In genomic region chr4:32326279-32326678, GRCm38 (mm10) we compare ENCODE assay signal across 11 mouse cellular contexts.
A peak's percentile ranks its signal among the peaks of the same experiment; 100 is the strongest.
DNase-seq lines count a peak whose midpoint lies in the region; ATAC-seq and TF ChIP-seq lines count a peak whose summit lies in the region.
"Had no signal": no experiment of that assay in that cellular context is flagged by ENCODE, and none has a peak within 500 bp of the region (broad histone marks: within the 10 kb centered on the region; RNA-seq: fewer than 3 reads in every experiment).

No protein-coding gene starts in this region.

- H3K4me2 ChIP-seq in heart, embryonic 11.5 days = peak overlapping the region; percentile 34
- H3K4me2 ChIP-seq in midbrain, embryonic 11.5 days = no peak overlapping the region
- no peak overlapping the region for H3K4me2 ChIP-seq in stomach, postnatal 0 days (replicated peaks; ENCODE audit: low read depth)
- no peak overlapping the region for H3K4me2 ChIP-seq in kidney, embryonic 14.5 days (replicated peaks; ENCODE audit: low read depth, low read length)

- TF ChIP-seq POLR2A in brain, embryonic 14.5 days (IDR thresholded peaks at IDR 0.05; ENCODE audit: borderline replicate concordance, extremely low read depth, insufficient read depth, insufficient read length, poor library complexity, severe bottlenecking) = no peak

- no peaks in the 10 kb centered on the region for H3K9me3 ChIP-seq in heart, embryonic 11.5 days (replicated peaks; ENCODE audit: control insufficient read depth, low read length)
- peaks cover 3% of the 10 kb centered on the region; the same call in 1 of the 2 replicates for H3K9me3 ChIP-seq in midbrain, embryonic 11.5 days (ENCODE audit: control insufficient read depth, low read length)
- H3K9me3 ChIP-seq in stomach, postnatal 0 days (ENCODE audit: control insufficient read depth, low read length) = no peaks in the 10 kb centered on the region
- H3K9me3 ChIP-seq in kidney, embryonic 14.5 days (ENCODE audit: control insufficient read depth, low read length) = peaks cover 4% of the 10 kb centered on the region; the same call in 1 of the 2 replicates

- H3K4me1 ChIP-seq in heart, embryonic 11.5 days (ENCODE audit: control insufficient read depth, insufficient read depth, low read length) = peaks cover 39% of the 10 kb centered on the region
- peaks cover 32% of the 10 kb centered on the region for H3K4me1 ChIP-seq in midbrain, embryonic 11.5 days (ENCODE audit: control insufficient read depth, insufficient read depth, low read length)
- H3K4me1 ChIP-seq in stomach, postnatal 0 days (replicated peaks; ENCODE audit: control insufficient read depth, insufficient read depth) = 0 out of 2 replicates have a peak, but pooled peaks cover 2% of the 10 kb centered on the region
- H3K4me1 ChIP-seq in kidney, embryonic 14.5 days (ENCODE audit: control insufficient read depth, insufficient read depth, low read length) = peaks cover 4% of the 10 kb centered on the region; the same call in 1 of the 2 replicates

- TF ChIP-seq CTCF in brain, embryonic 14.5 days (IDR thresholded peaks at IDR 0.05; ENCODE audit: borderline replicate concordance, extremely low read depth, insufficient read depth, insufficient read length) = no peak
- TF ChIP-seq CTCF in stomach, postnatal 0 days (IDR thresholded peaks at IDR 0.05; ENCODE audit: low read depth) = no peak

- TF ChIP-seq EP300 in stomach, postnatal 0 days (optimal IDR thresholded peaks at IDR 0.05) = no peak

- no peak overlapping the region for H3K4me3 ChIP-seq in heart, embryonic 11.5 days (ENCODE audit: low read depth, low read length)
- H3K4me3 ChIP-seq in midbrain, embryonic 11.5 days (ENCODE audit: low read depth, low read length) = no peak overlapping the region
- H3K4me3 ChIP-seq in stomach, postnatal 0 days (ENCODE audit: low read depth, low read length) = no peak overlapping the region
- H3K4me3 ChIP-seq in kidney, embryonic 14.5 days (ENCODE audit: low read length) = no peak overlapping the region

- DNase-seq in heart, postnatal 4 days = no peak
- peak; percentile 71 for DNase-seq in brain, embryonic 14.5 days (ENCODE audit: low read depth)
- DNase-seq in midbrain, embryonic 11.5 days (ENCODE audit: low spot score, missing footprints) = peak; percentile 85
- DNase-seq in stomach, postnatal 0 days (ENCODE audit: low spot score) = no peak
- no peak for DNase-seq in adrenal gland, postnatal 36 days
- DNase-seq: thymus, postnatal 14 days had no signal

- peak overlapping the region; percentile 30; the same call in 1 of the 2 replicates for H3K9ac ChIP-seq in heart, embryonic 11.5 days (ENCODE audit: low read depth, low read length)
- no peak overlapping the region for H3K9ac ChIP-seq in midbrain, embryonic 11.5 days (ENCODE audit: low read length)
- H3K9ac ChIP-seq in stomach, postnatal 0 days (ENCODE audit: low read length) = no peak overlapping the region
- H3K9ac ChIP-seq in kidney, embryonic 14.5 days (ENCODE audit: low read depth, low read length) = no peak overlapping the region
- H3K9ac ChIP-seq: liver, embryonic 14.5 days had no signal

- WGBS in heart, embryonic 11.5 days (ENCODE audit: insufficient replicate concordance) = 60% methylated on average over 10 of the region's 10 CpGs
- 60% methylated on average over 10 of the region's 10 CpGs for WGBS in midbrain, embryonic 11.5 days
- WGBS in stomach, postnatal 0 days = 76% methylated on average over 10 of the region's 10 CpGs
- WGBS in kidney, embryonic 14.5 days = 83% methylated on average over 10 of the region's 10 CpGs

- H3K27me3 ChIP-seq in heart, embryonic 11.5 days (ENCODE audit: control insufficient read depth, insufficient read depth, low read length) = no peaks in the 10 kb centered on the region
- H3K27me3 ChIP-seq in midbrain, embryonic 11.5 days (ENCODE audit: control insufficient read depth, insufficient read depth, low read length) = no peaks in the 10 kb centered on the region
- no peaks in the 10 kb centered on the region for H3K27me3 ChIP-seq in stomach, postnatal 0 days (ENCODE audit: control insufficient read depth, insufficient read depth, low read length)
- H3K27me3 ChIP-seq in kidney, embryonic 14.5 days (ENCODE audit: control insufficient read depth, insufficient read depth, low read length) = no peaks in the 10 kb centered on the region

- H3K36me3 ChIP-seq in heart, embryonic 11.5 days (ENCODE audit: control insufficient read depth, insufficient read depth, low read length) = no peaks in the 10 kb centered on the region; the same call in 1 of the 2 replicates
- no peaks in the 10 kb centered on the region for H3K36me3 ChIP-seq in midbrain, embryonic 11.5 days (ENCODE audit: control insufficient read depth, insufficient read depth, low read length)
- H3K36me3 ChIP-seq in stomach, postnatal 0 days (ENCODE audit: control insufficient read depth, insufficient read depth, low read length) = no peaks in the 10 kb centered on the region
- H3K36me3 ChIP-seq in kidney, embryonic 14.5 days (ENCODE audit: control insufficient read depth, insufficient read depth, low read length) = no peaks in the 10 kb centered on the region

- no peak overlapping the region for H3K27ac ChIP-seq in heart, embryonic 11.5 days (ENCODE audit: low read depth, low read length)
- H3K27ac ChIP-seq in midbrain, embryonic 11.5 days (ENCODE audit: low read depth, low read length) = no peak overlapping the region
- no peak overlapping the region for H3K27ac ChIP-seq in stomach, postnatal 0 days (replicated peaks)
- H3K27ac ChIP-seq in kidney, embryonic 14.5 days (ENCODE audit: low read depth, low read length) = no peak overlapping the region
- H3K27ac ChIP-seq: kidney, postnatal 0 days; liver, embryonic 14.5 days had no signal

- ATAC-seq in heart, embryonic 11.5 days (replicated peaks; ENCODE audit: insufficient number of reproducible peaks, low FRiP score, low TSS enrichment) = no peak
- peak; percentile 65 for ATAC-seq in granulocyte monocyte progenitor cell, adult 5-6 weeks (replicated peaks; ENCODE audit: poor library complexity, severe bottlenecking)
- peak; percentile 1; the same call in 1 of the 2 replicates for ATAC-seq in midbrain, embryonic 11.5 days (ENCODE audit: low FRiP score)
- ATAC-seq in stomach, postnatal 0 days (ENCODE audit: low FRiP score, low TSS enrichment) = no peak
- no peak for ATAC-seq in kidney, embryonic 14.5 days (ENCODE audit: low FRiP score, low TSS enrichment)

Comparison
In these comparisons a context has a peak if more than half of its experiments do, and no peak if none do; other contexts are left out.
1. ATAC-seq: peak in granulocyte monocyte progenitor cell, adult 5-6 weeks (single experiment) and midbrain, embryonic 11.5 days (single experiment); none in heart, embryonic 11.5 days (single experiment), stomach, postnatal 0 days (single experiment) and kidney, embryonic 14.5 days (single experiment).
2. DNase-seq: peak in brain, embryonic 14.5 days (single experiment) and midbrain, embryonic 11.5 days (single experiment); none in heart, postnatal 4 days (single experiment), stomach, postnatal 0 days (single experiment) and adrenal gland, postnatal 36 days (0 of 2).